Mouse (Mus musculus) embryonic facial prominence, embryonic 12.5 days (tissue): ENCODE results near the gene Fam129c. TPM values are rescaled to one million over a fixed set of nuclear protein-coding genes. Genes with fewer than 3 reads are reported as not detected.
A peak's percentile ranks its signal among the peaks of the same experiment; 100 is the strongest.

Source experiments
- ATAC-seq: fragments of 200-750 bp; cut with Nextera tagmentation; 2 replicates; pipeline ENCODE4 v1.8.0; 2017; ENCODE audit not compliant: insufficient number of reproducible peaks, insufficient read depth, low FRiP score, low TSS enrichment
- H3K27ac ChIP-seq: fragments of 300-500 bp; sonication (generic); 2 replicates; pipeline ENCODE4 v1.5.1; 2016; ENCODE audit warnings: mild to moderate bottlenecking
- H3K27me3 ChIP-seq: fragments of 300-500 bp; sonication (generic); 2 replicates; pipeline ENCODE4 v1.6.1; 2016; ENCODE audit warnings: mild to moderate bottlenecking, moderate library complexity
- H3K36me3 ChIP-seq: fragments of 300-500 bp; sonication (generic); 2 replicates; pipeline ENCODE4 v1.6.1; 2016; ENCODE audit warnings: mild to moderate bottlenecking
- H3K4me1 ChIP-seq: fragments of 300-500 bp; sonication (generic); 2 replicates; pipeline ENCODE4 v1.6.1; 2016
- H3K4me2 ChIP-seq: fragments of 300-500 bp; sonication (generic); replicated peaks from 2 replicates; pipeline ENCODE4 v1.6.1; 2016; ENCODE audit warnings: mild to moderate bottlenecking, moderate library complexity
- H3K4me3 ChIP-seq: fragments of 300-500 bp; sonication (generic); 2 replicates; pipeline ENCODE4 v1.5.1; 2016; ENCODE audit warnings: mild to moderate bottlenecking
- H3K9ac ChIP-seq: fragments of 300-500 bp; sonication (generic); 2 replicates; pipeline ENCODE4 v1.6.1; 2016; ENCODE audit warnings: mild to moderate bottlenecking, moderate library complexity
- H3K9me3 ChIP-seq: fragments of 300-500 bp; sonication (generic); 2 replicates; pipeline ENCODE4 v1.6.1; 2016; ENCODE audit warnings: mild to moderate bottlenecking, moderate library complexity
- WGBS: fragments of 180-500 bp; shearing (Covaris S2); methylation state at CpG from one replicate; pipeline ENCODE4 v1.1.7; 2016; 5-methylcytosine and 5-hydroxymethylcytosine counted together
- polyA plus RNA-seq: library from polyadenylated mRNA; unstranded; fragments of >200 nt; fragmentation: Nextera tagmentation; extraction: Ambion mirVana; gene quantifications from 2 replicates; pipeline ENCODE4 v1.2.1, GENCODE M21; 2016

The Fam129c gene
- 4.5 and 6.2 TPM in 2 replicates for polyA plus RNA-seq

- Histone ChIP-seq H3K4me1 (peaks cover 32% of the 10 kb centered on the region), H3K27ac (no peak within 1 kb of the TSS)
- ATAC-seq = no peak
Measured at GRCm38 (mm10) chr8:71597451-71597850, at the start of gene Fam129c. TSS of gene Fam129c (plus strand) at chr8:71597648.

GRCm38 (mm10) chr8:71550754-71551153, 46.7 kb upstream of the Fam129c start:
- no peaks in the 10 kb centered on the region for H3K9me3 ChIP-seq
- no peak overlapping the region for H3K27ac ChIP-seq
- WGBS = 65% methylated on average over 7 of the region's 7 CpGs
- no peak overlapping the region for H3K4me2 ChIP-seq
- peaks cover 3% of the 10 kb centered on the region; the same call in 1 of the 2 replicates for H3K4me1 ChIP-seq
- no peak overlapping the region for H3K4me3 ChIP-seq
- ATAC-seq = no peak
- peaks cover 25% of the 10 kb centered on the region for H3K36me3 ChIP-seq
- H3K27me3 ChIP-seq = peaks cover 4% of the 10 kb centered on the region
- no peak overlapping the region for H3K9ac ChIP-seq

More at GRCm38 (mm10) chr8:71597451-71597850, at the start of gene Fam129c:
- Histone ChIP-seq H3K4me2 (no peak within 1 kb of the TSS), H3K36me3 (0 out of 2 replicates have a peak, but pooled peaks cover 5% of the 10 kb centered on the region), H3K9ac (no peak within 1 kb of the TSS), H3K4me3 (no peak within 1 kb of the TSS), H3K9me3 (no peaks in the 10 kb centered on the region), H3K27me3 (peaks cover 24% of the 10 kb centered on the region)
- 88% methylated on average over 3 of the region's 3 CpGs for WGBS

- H3K36me3 ChIP-seq = peaks cover 8% of the 10 kb centered on the region
- no peak for ATAC-seq
- H3K4me3 ChIP-seq = no peak overlapping the region
- H3K4me1 ChIP-seq = peaks cover 3% of the 10 kb centered on the region; the same call in 1 of the 2 replicates
- H3K27me3 ChIP-seq = peaks cover 25% of the 10 kb centered on the region
- H3K27ac ChIP-seq = 0 out of 2 replicates have a peak overlapping the region, but pooled peaks have one; percentile 30
- H3K4me2 ChIP-seq = no peak overlapping the region
- H3K9me3 ChIP-seq = no peaks in the 10 kb centered on the region
- H3K9ac ChIP-seq = no peak overlapping the region
- WGBS = 49% methylated on average over 6 of the region's 6 CpGs
Measured at GRCm38 (mm10) chr8:71552770-71553169, 44.7 kb upstream of the Fam129c start.

GRCm38 (mm10) chr8:71554001-71554400, 43.4 kb upstream of the Fam129c start:
- Histone ChIP-seq H3K9ac (no peak overlapping the region), H3K9me3 (no peaks in the 10 kb centered on the region), H3K4me1 (peaks cover 10% of the 10 kb centered on the region; the same call in 1 of the 2 replicates), H3K27me3 (peaks cover 37% of the 10 kb centered on the region), H3K27ac (no peak overlapping the region), H3K36me3 (no peaks in the 10 kb centered on the region), H3K4me3 (no peak overlapping the region), H3K4me2 (no peak overlapping the region)
- no peak for ATAC-seq
- WGBS = 64% methylated on average over 6 of the region's 6 CpGs

- peaks cover 10% of the 10 kb centered on the region; the same call in 1 of the 2 replicates for H3K4me1 ChIP-seq
- H3K4me3 ChIP-seq = no peak overlapping the region
- WGBS = 80% methylated on average over 2 of the region's 2 CpGs
- ATAC-seq = no peak
- H3K9me3 ChIP-seq = no peaks in the 10 kb centered on the region
- peaks cover 43% of the 10 kb centered on the region for H3K27me3 ChIP-seq
- no peak overlapping the region for H3K27ac ChIP-seq
- no peak overlapping the region for H3K4me2 ChIP-seq
- no peaks in the 10 kb centered on the region for H3K36me3 ChIP-seq
- no peak overlapping the region for H3K9ac ChIP-seq
Measured at GRCm38 (mm10) chr8:71554644-71555043, 42.8 kb upstream of the Fam129c start.

- ATAC-seq = no peak
- Histone ChIP-seq H3K27ac (no peak within 1 kb of the TSS), H3K4me3 (peak within 1 kb of the TSS; percentile 33), H3K36me3 (no peaks in the 10 kb centered on the region), H3K4me1 (peaks cover 7% of the 10 kb centered on the region; the same call in 1 of the 2 replicates), H3K27me3 (peaks cover 78% of the 10 kb centered on the region), H3K4me2 (peak within 1 kb of the TSS; percentile 50), H3K9me3 (no peaks in the 10 kb centered on the region), H3K9ac (peak within 1 kb of the TSS; percentile 17; the same call in 1 of the 2 replicates)
- WGBS = 4% methylated on average over 70 of the region's 70 CpGs
Measured at GRCm38 (mm10) chr8:71558071-71558957, 39.1 kb upstream of the Fam129c start, which contains the start of gene Tmem221. TSS of gene Tmem221 (minus strand) at chr8:71558871.

- no peaks in the 10 kb centered on the region for H3K9me3 ChIP-seq
- H3K27me3 ChIP-seq = peaks cover 81% of the 10 kb centered on the region
- peak overlapping the region; percentile 33 for H3K4me3 ChIP-seq
- H3K4me1 ChIP-seq = peaks cover 7% of the 10 kb centered on the region; the same call in 1 of the 2 replicates
- no peak overlapping the region for H3K9ac ChIP-seq
- 2% methylated on average over 23 of the region's 24 CpGs for WGBS
- no peak for ATAC-seq
- no peak overlapping the region for H3K27ac ChIP-seq
- peak overlapping the region; percentile 50 for H3K4me2 ChIP-seq
- no peaks in the 10 kb centered on the region for H3K36me3 ChIP-seq
Measured at GRCm38 (mm10) chr8:71558958-71559690, 38.3 kb upstream of the Fam129c start.

GRCm38 (mm10) chr8:71560071-71560470, 37.4 kb upstream of the Fam129c start:
- no peak for ATAC-seq
- WGBS = 80% methylated on average over 3 of the region's 3 CpGs
- Histone ChIP-seq H3K36me3 (no peaks in the 10 kb centered on the region), H3K9me3 (no peaks in the 10 kb centered on the region), H3K9ac (no peak overlapping the region), H3K4me3 (no peak overlapping the region), H3K4me2 (no peak overlapping the region), H3K27me3 (peaks cover 83% of the 10 kb centered on the region), H3K27ac (no peak overlapping the region), H3K4me1 (peaks cover 7% of the 10 kb centered on the region; the same call in 1 of the 2 replicates)

- H3K36me3 ChIP-seq = no peaks in the 10 kb centered on the region
- no peak overlapping the region for H3K9ac ChIP-seq
- no peaks in the 10 kb centered on the region for H3K9me3 ChIP-seq
- no peak overlapping the region for H3K4me3 ChIP-seq
- peaks cover 82% of the 10 kb centered on the region for H3K27me3 ChIP-seq
- H3K4me1 ChIP-seq = peaks cover 7% of the 10 kb centered on the region; the same call in 1 of the 2 replicates
- 81% methylated on average over 5 of the region's 5 CpGs for WGBS
- ATAC-seq = no peak
- no peak overlapping the region for H3K27ac ChIP-seq
- H3K4me2 ChIP-seq = no peak overlapping the region
Measured at GRCm38 (mm10) chr8:71560765-71561164, 36.7 kb upstream of the Fam129c start.

GRCm38 (mm10) chr8:71561401-71561800, 36.0 kb upstream of the Fam129c start:
- H3K9me3 ChIP-seq = no peaks in the 10 kb centered on the region
- peaks cover 7% of the 10 kb centered on the region; the same call in 1 of the 2 replicates for H3K4me1 ChIP-seq
- no peaks in the 10 kb centered on the region for H3K36me3 ChIP-seq
- no peak overlapping the region for H3K4me2 ChIP-seq
- no peak for ATAC-seq
- 2% methylated on average over 15 of the region's 15 CpGs for WGBS
- H3K27me3 ChIP-seq = peaks cover 76% of the 10 kb centered on the region
- no peak overlapping the region for H3K9ac ChIP-seq
- no peak overlapping the region for H3K27ac ChIP-seq
- no peak overlapping the region for H3K4me3 ChIP-seq

GRCm38 (mm10) chr8:71562751-71563150, 34.7 kb upstream of the Fam129c start:
- Histone ChIP-seq H3K4me1 (peaks cover 7% of the 10 kb centered on the region; the same call in 1 of the 2 replicates), H3K4me3 (peak overlapping the region; percentile 23), H3K27ac (no peak overlapping the region), H3K36me3 (no peaks in the 10 kb centered on the region), H3K4me2 (peak overlapping the region; percentile 46), H3K9me3 (no peaks in the 10 kb centered on the region), H3K9ac (0 out of 2 replicates have a peak overlapping the region, but pooled peaks have one; percentile 10), H3K27me3 (peaks cover 70% of the 10 kb centered on the region)
- ATAC-seq = no peak
- under 1% methylated on average over 33 of the region's 33 CpGs for WGBS
